Mouse (Mus musculus): Measurements from ENCODE around the gene Rnf152. TPM values are rescaled to one million over a fixed set of nuclear protein-coding genes. Genes with fewer than 3 reads are reported as not detected.

The Rnf152 gene
- polyA plus RNA-seq, 1 experiment: 0.16 TPM

- Histone ChIP-seq H3K27me3 (ENCODE audit: control insufficient read depth, insufficient read depth, low read length) (no peaks in the 10 kb centered on the region), H3K4me3 (ENCODE audit: control insufficient read depth, insufficient read depth, low read length) (no peak overlapping the region), H3K4me1 (replicated peaks; ENCODE audit: control insufficient read depth, insufficient read depth, low read length) (no peaks in the 10 kb centered on the region), H3K36me3 (ENCODE audit: control insufficient read depth, insufficient read depth, low read length) (no peaks in the 10 kb centered on the region), H3K27ac (ENCODE audit: control insufficient read depth, insufficient read depth, low read length) (no peak overlapping the region)
- TF ChIP-seq POLR2A (IDR thresholded peaks at IDR 0.05; ENCODE audit: control insufficient read depth, extremely low read depth, insufficient read depth, low read length, poor library complexity): no peak
- TF ChIP-seq CTCF (IDR thresholded peaks at IDR 0.05; ENCODE audit: borderline replicate concordance, control insufficient read depth, extremely low read depth, insufficient read depth, low read length, poor library complexity): no peak
- no peak for DNase-seq
- 89% methylated on average over 2 of the region's 2 CpGs for WGBS
Measured at GRCm38 (mm10) chr1:105246651-105247050, 109.9 kb downstream of the Rnf152 start.

GRCm38 (mm10) chr1:105246075-105246574 lies 110.4 kb downstream of the Rnf152 start:
- Histone ChIP-seq H3K27ac (ENCODE audit: control insufficient read depth, insufficient read depth, low read length) (no peak overlapping the region), H3K4me3 (ENCODE audit: control insufficient read depth, insufficient read depth, low read length) (no peak overlapping the region), H3K4me1 (replicated peaks; ENCODE audit: control insufficient read depth, insufficient read depth, low read length) (no peaks in the 10 kb centered on the region), H3K27me3 (ENCODE audit: control insufficient read depth, insufficient read depth, low read length) (no peaks in the 10 kb centered on the region), H3K36me3 (ENCODE audit: control insufficient read depth, insufficient read depth, low read length) (no peaks in the 10 kb centered on the region)
- TF ChIP-seq CTCF (IDR thresholded peaks at IDR 0.05; ENCODE audit: borderline replicate concordance, control insufficient read depth, extremely low read depth, insufficient read depth, low read length, poor library complexity) (no peak), POLR2A (IDR thresholded peaks at IDR 0.05; ENCODE audit: control insufficient read depth, extremely low read depth, insufficient read depth, low read length, poor library complexity) (no peak)
- DNase-seq: no peak
- WGBS: 91% methylated on average over 3 of the region's 3 CpGs

DNA sequence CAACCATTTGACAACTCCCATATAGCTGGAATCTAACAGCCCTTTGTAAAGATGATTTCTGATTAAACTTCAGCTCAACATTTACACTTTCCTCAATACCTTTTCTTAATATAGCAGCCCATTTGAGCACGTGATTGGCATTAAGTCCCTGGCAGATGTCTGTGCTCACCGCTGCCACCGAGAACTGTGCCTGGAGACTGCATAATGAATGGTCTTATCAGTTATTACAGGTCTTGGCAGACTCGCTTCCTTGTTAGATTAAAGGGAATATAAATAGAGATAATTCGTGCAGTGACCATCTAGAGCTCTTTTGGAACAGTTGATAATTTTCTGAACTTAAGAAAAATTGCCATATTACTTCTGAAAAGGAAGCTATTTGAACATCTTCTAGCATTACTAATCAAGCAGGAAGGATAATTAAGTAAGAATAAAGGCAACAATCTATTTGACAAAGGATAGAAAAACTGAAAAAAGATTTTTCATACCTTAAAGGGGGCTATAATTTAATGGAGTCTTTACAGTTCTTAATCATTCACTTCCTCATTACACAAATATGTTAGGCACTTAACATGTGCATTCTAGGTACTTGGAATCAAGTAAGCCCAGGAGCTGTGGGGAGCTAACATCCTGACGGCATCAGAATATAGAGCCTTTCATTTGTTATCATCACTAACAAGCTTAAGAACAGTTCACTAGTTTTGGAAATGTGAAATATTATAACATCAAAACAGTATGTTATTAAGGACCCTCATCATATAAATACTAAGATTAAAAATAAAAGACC lies 113.0 kb downstream of the Rnf152 start:
- TF ChIP-seq CTCF (IDR thresholded peaks at IDR 0.05; ENCODE audit: borderline replicate concordance, control insufficient read depth, extremely low read depth, insufficient read depth, low read length, poor library complexity) (no peak), POLR2A (IDR thresholded peaks at IDR 0.05; ENCODE audit: control insufficient read depth, extremely low read depth, insufficient read depth, low read length, poor library complexity) (no peak)
- H3K4me1 ChIP-seq (replicated peaks; ENCODE audit: control insufficient read depth, insufficient read depth, low read length): no peaks in the 10 kb centered on the region
- 86% methylated on average over 6 of the region's 6 CpGs for WGBS
- H3K27me3 ChIP-seq (ENCODE audit: control insufficient read depth, insufficient read depth, low read length): no peaks in the 10 kb centered on the region
- H3K27ac ChIP-seq (ENCODE audit: control insufficient read depth, insufficient read depth, low read length): no peak overlapping the region
- no peak for DNase-seq
- no peaks in the 10 kb centered on the region for H3K36me3 ChIP-seq (ENCODE audit: control insufficient read depth, insufficient read depth, low read length)
- no peak overlapping the region for H3K4me3 ChIP-seq (ENCODE audit: control insufficient read depth, insufficient read depth, low read length)

GRCm38 (mm10) chr1:105240185-105240584 lies 116.3 kb downstream of the Rnf152 start:
- Histone ChIP-seq H3K36me3 (ENCODE audit: control insufficient read depth, insufficient read depth, low read length) (no peaks in the 10 kb centered on the region), H3K27me3 (ENCODE audit: control insufficient read depth, insufficient read depth, low read length) (no peaks in the 10 kb centered on the region), H3K4me1 (replicated peaks; ENCODE audit: control insufficient read depth, insufficient read depth, low read length) (no peaks in the 10 kb centered on the region), H3K27ac (ENCODE audit: control insufficient read depth, insufficient read depth, low read length) (no peak overlapping the region), H3K4me3 (ENCODE audit: control insufficient read depth, insufficient read depth, low read length) (no peak overlapping the region)
- TF ChIP-seq CTCF (IDR thresholded peaks at IDR 0.05; ENCODE audit: borderline replicate concordance, control insufficient read depth, extremely low read depth, insufficient read depth, low read length, poor library complexity) (no peak), POLR2A (IDR thresholded peaks at IDR 0.05; ENCODE audit: control insufficient read depth, extremely low read depth, insufficient read depth, low read length, poor library complexity) (no peak)
- DNase-seq: no peak

Data from thymus, adult 2 months (tissue).